Mouse (Mus musculus) C2C12 (cell line): ENCODE results near the gene Cflar.

Source experiments
- CEBPB ChIP-seq: IDR thresholded peaks from one replicate; pipeline ENCODE4 v1.6.1; 2011; ENCODE audit warnings: low read depth, mild to moderate bottlenecking, control low read depth, moderate library complexity
- CTCF ChIP-seq: IDR thresholded peaks from one replicate; pipeline ENCODE4 v1.5.1; 2011; ENCODE audit not compliant: control insufficient read depth, insufficient read depth, insufficient read length
- MAX ChIP-seq: IDR thresholded peaks from one replicate; pipeline ENCODE4 v1.6.1; 2011; ENCODE audit warnings: mild to moderate bottlenecking, control low read depth
- MYOD1 ChIP-seq: IDR thresholded peaks from one replicate; pipeline ENCODE4 v1.6.1; 2011; ENCODE audit warnings: low read depth; ENCODE audit not compliant: control insufficient read depth, insufficient read length
- MYOG ChIP-seq: IDR thresholded peaks from one replicate; pipeline ENCODE4 v1.6.1; 2011; ENCODE audit not compliant: control insufficient read depth, insufficient read length; ENCODE audit errors: extremely low read depth
- USF1 ChIP-seq: IDR thresholded peaks from one replicate; pipeline ENCODE4 v1.6.1; 2011; ENCODE audit warnings: low read depth, mild to moderate bottlenecking, control low read depth, moderate library complexity

DNA sequence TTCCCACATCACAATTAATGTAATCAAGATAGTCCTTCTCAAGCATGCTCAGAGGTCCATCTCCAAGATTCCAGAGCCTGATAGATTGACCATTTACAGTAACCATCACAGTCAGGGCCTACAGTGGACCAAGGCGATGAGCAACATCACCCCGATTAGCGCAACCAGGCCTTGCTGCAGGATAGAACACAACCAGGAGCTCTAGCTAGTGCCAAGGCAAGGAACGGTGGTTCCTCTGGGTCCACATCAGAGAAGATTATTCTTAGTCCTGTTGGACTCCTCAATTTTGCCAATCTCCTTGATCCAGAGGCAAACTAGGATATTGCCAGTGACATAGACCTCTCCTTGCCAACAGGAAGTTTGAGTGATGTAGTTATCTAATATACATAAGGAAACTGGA is 77.1 kb downstream of the Cflar start:
- TF ChIP-seq CTCF (no peak), MYOG (no peak), MAX (no peak), CEBPB (no peak), MYOD1 (no peak), USF1 (no peak)
